Mouse (Mus musculus) retina, postnatal 7 days (tissue): ENCODE results near the gene Tex30.
"Not testable (repeated sequence)": the region's sequence is repeated elsewhere in the genome, so short reads cannot be mapped to it uniquely, and the experiment has no call there.

ENCODE experiments used
- DNase-seq: peaks from one replicate; pipeline ENCODE4 v3.0.0-alpha.2; 2012; ENCODE audit warnings: low read depth, low spot score

Tex30 gene

DNA sequence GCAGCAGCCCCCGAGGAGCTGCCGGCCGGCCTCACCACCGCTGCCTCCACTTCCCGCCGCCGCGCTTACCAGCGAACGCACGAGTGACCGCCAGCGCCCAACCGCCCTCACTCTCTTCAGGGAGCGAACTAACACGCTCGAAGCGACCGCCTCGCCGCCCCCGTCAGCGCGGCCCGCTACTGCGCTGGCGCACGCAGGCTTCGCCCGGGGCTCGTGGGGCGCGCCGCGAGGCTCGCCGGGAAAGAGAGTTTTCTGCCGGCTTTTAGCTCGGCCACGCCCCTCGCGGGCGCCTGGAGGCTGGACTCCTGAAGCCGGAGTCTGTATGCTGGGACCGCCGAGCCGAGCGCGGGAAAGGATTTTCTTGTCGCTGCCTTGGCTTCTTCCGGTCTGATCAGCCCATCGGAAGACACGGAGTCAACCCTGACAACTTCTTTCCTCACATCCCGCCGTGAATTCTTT, at the start of gene Tex30:
Gene Tex30, minus strand, starts transcription at position 183 of the 459 bp plus-strand sequence.
- peak; percentile 90 for DNase-seq

DNA sequence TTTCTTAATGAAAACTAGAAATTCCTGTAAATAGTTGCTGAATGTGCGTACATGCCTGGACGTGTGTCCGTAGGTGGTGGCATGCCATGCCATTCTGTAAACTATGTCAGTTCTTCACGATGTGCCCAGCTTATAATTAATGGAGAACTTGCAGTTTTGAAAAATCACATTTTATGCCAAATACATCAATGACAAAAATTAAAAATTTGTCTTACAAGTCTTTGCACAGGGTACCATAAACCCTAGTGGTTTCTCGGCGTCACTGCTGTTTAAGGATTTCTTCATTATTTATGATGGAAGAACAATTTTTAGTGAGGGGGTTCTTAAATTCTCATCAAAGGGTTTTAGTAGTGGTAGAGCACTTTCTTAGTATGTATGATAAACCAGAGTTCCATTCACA, 46.5 kb upstream of the Tex30 start:
- DNase-seq, result no peak

DNA sequence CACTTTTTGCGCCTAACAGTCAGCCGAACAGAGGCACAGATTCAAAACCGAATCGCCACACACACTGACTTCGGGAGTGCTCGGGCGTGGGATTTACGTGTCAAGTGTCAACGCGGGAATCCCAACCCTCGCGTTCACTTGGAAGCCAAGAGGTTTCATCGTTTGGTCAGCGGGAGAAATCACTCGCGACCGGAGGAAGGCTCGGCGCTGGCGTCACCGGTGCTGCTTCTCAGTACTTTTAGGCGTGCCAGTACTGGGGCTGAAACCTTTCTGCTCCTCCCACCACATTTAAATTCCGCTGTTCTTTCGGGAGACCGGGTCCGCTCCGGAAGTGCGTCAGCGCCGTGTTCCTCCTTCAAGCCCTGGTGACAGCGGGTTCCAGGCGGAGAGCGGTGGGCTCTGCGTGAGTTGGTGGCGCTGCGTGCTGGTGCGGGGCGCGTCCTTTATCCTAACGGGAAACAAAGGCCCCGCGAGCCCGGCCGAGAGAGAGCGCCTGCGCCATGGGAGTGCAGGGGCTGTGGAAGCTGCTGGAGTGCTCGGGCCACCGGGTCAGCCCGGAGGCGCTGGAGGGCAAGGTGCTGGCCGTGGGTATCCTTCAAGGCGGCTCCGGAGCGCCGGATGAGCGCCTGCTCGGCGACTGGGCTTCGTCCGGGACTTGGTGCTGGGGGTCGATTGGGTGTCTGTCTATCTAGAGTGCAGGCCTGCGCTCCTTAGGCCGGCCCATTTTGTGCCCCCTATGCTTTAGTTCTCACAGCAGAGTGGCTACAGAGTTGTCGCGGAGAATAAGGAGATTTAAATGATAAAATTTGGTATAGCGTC, 45.5 kb upstream of the Tex30 start, which contains the start of gene Ercc5:
Gene Ercc5, plus strand, starts transcription at position 182 of the 819 bp plus-strand sequence.
- peak; percentile 68 for DNase-seq

GRCm38 (mm10) chr1:44142747-44143146, 40.5 kb upstream of the Tex30 start:
- no peak for DNase-seq

DNA sequence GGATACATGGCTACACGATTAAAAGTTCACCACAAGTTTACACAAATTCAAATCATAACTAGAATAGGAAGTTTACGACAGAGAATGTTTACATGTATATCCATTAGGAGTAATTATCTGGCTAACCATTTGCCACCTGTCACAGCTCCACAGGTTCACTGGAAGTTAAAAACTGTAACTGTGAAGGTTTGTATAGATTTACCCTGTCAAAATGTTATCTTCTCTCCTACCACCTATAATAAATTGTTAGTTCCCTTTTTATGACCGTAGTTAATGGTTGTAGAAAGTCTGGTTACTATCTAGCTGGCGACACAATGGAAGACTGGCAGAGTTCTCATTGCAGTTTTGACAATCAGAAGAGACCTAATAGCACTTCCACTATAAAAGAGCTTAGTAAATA, 38.0 kb upstream of the Tex30 start:
- DNase-seq, result no peak

DNA sequence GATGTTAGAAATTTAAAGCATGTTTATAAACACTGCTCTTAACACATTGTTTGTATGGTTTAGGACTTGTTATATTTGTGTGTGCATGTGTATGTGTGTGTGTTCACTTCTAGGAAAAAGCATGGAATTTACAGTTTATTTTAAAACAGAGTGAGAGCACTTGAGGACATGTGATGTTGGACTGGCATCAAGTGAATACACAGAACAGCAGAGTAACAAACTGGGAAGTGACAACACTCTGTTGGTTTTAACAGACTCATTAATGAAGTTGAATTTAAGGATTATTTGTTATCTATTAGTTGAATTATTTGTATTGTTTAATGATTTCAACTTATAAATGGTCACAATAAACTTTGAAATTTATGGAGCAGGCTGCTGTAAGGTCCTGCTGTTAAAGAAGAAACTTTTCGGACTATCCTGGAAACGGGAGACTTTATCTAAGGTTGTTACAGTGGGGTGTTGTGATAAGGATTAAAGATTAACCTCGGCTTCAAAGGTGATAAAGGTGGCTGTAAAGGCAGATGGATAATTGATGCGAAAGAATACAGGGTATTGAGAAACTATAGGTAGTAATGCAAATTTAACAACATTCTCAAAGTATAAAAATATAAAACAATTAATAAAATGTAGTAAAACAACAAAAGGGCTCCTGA, 27.8 kb upstream of the Tex30 start:
- no peak for DNase-seq

DNA sequence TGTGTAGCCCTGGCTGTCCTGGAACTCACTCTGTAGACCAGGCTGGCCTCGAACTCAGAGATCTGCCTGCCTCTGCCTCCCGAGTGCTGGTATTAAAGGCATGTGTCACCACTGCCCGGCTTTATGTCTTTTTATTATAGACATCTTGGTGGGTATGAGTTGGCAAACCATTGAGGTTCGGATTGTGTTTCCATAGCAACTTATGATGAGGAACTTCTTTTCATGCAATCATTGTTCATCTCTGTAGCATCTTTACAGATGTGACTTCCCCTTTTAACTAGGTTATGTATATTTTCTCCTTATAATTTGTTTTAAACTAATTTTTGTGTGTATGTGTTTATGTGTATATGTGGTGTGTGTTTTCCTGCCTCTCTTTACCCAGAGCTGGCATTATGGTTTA, 23.3 kb upstream of the Tex30 start:
- DNase-seq, result no peak

DNA sequence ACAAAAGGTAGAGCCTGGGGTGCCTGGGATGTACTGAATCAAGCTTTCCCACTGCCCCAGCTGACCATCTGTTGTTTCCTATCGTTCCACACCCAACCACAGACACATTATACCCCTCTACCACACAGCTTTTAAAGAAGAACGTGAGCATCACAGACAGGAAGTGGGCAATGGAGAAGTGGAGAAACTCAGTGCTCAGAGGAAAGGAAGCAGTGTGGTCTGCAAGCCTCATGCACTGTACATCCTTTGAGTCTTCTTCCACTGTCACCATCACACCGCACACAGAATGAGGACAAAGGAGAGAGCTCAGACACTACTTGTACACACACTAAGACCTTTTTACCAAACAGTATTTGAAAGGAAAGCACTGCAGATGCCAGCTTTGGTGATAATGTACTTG, 20.0 kb upstream of the Tex30 start:
- DNase-seq, result no peak

- DNase-seq, result no peak
These were observed 17.8 kb upstream of the Tex30 start for GRCm38 (mm10) chr1:44120074-44120406.

- peak; percentile 72 for DNase-seq
These were observed 17.2 kb upstream of the Tex30 start for GRCm38 (mm10) chr1:44119201-44120073.

DNA sequence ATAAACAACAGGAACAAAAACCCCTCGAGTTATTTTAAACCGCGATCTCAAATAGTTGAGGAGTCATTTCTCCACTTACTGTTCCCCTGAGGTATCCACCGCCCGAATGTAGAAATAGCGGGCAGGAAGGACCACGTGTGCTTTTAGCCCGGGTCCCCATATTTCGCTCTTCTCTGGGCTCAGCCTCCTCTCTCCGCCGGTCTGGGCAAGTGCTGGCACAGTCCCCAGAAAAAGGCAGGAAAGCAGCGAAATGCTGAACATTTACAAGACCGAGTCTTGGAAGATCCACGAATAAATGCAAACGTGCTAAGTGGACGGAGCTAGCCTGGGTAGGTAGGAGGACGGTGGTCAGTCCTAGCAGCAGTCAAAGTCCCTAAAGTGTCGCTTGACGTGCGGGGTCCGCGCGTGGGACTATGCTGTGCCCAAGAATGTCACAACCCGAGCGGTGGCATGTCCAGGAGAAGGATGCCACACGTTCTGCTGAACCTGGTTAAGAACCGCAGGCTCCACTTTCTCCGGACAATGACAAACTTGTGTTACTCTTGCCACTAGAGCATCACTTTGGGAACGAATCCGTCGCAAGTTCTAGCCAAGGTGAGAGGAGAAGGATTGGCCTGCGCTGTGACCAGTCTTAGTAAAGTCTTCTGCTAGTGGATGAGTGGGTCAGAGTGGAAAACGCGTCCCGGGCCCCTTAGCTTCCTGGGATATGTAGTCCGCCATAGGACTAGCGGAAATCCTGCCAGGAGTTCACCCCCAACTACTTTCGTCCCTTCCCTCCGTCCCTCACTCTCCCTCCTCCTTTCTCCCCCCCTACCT, 16.2 kb upstream of the Tex30 start, which contains the start of the genes Kdelc1 and Bivm:
Gene Kdelc1, minus strand, starts transcription at position 570 of the 816 bp plus-strand sequence.
Gene Bivm, plus strand, starts transcription at position 719 of the 816 bp plus-strand sequence.
- DNase-seq, result peak; percentile 81

GRCm38 (mm10) chr1:44117571-44117970, 15.3 kb upstream of the Tex30 start:
- no peak for DNase-seq

DNA sequence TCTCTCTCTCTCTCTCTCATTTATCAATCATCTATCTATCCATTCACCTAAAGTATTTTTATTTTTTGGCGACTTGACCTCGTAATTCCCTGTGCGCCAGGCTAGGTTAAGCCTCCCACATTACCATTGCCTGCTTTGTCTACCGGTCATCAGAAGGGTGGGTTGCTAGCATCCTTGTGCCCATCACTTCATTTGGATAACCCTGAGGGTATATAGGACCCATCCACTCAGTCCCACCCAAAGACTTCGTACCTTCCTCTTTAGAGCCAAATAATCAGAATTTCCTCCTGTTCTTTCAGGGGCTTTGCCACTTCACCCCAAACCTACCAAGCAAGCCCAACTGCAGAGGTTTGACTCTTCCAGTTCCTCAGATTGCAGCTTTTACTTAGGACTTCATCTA, 698 bp upstream of the Tex30 start:
- DNase-seq, result no peak

DNA sequence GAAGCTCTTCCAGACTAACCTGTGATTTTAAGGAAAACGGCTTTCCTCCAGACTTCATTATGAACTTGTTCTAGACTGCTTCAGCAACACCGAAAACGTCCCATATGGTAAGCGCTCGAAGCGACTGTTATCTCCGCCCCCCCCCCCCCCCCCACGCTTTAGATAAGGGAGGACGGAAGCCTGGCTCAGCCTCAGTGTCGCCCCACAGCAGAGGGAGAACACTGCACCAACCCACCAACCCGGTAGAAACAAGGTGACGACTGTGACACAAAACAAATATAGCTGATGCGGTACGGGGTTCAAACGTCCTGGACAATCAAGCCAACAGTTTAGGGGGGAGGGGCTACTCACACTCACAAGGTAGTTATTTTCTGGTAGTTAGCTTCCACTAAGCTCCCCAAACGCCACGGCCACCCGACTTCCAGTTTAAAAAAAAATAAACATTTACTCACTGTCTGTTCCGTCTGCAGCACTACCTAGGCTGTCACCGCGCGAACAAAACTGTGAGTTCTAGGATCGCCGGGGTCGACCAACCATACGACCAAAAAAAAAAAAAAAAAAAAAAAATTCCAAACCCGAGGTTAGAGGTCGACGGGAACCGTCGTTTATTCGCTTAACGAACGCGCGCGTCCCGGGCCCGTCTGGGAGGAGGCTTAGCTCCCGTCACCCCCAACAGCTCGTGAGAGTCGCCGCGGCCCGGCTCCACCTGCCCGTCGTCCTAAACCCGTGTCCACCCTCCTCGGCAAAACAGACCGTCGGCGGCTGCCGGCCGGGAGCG, 604 bp downstream of the Tex30 start:
- DNase-seq, result no peak

- DNase-seq, result peak; percentile 31
These were observed 37.6 kb downstream of the Tex30 start for GRCm38 (mm10) chr1:44064625-44065024.

DNA sequence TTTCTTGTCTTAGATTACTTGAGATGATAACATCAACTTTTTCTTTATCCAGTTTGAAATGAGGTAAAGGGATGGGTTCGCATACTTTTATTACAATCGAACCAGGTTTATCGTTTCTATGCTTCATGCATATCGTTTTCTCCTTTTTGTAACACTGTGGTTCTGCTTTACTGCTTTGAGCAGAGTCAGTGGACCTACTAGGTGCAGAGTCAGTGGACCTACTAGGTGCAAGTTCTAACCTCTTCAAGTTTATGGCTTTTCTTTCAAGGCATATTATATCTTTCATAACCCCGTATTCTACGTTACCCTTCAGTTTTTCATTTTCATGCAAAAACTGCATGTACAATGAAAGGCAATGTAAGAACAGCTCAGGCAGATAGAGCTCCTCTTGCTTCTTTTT, 38.8 kb downstream of the Tex30 start:
- DNase-seq, result no peak

DNA sequence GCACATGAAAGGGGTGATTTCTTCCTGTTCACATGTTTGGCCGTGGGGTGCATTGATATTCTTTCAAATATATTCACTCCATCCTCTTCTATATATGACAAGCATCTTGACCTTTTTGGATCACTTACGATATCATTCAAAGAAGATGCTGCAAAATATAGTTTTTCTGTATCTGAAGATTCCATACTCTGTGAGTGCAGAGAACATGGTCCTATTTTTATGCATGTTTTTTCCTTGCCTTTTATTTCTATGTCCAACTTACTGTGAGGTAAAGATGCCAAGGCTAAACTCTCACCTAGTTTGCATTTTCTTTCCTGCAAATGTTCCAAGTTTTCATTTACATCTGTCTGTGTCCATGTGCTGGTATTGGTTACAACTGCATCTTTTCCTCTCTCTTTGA, 40.4 kb downstream of the Tex30 start, which contains the start of gene Gm8251:
Gene Gm8251, minus strand, starts transcription at position 101 of the 400 bp plus-strand sequence.
- no peak for DNase-seq

DNA sequence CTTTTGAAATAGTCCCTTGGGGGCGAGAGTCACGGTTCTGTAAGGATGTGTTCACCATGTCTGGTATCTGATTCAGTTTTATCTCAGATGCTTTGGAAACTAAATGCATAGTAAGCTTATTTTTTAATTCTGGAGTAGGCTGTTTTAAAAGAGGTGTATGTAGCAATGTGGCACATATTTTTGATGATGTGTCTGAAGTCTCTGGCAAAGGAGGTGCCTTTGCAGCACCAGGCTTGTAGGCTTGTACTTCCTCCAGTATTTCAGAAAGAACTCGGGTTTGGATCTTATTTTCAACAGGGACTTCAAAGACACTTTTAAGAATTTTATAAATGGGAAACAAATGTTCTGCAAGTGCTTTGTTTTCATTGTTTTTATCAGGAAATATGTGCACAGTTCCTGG, 44.4 kb downstream of the Tex30 start:
- DNase-seq, result no peak

DNA sequence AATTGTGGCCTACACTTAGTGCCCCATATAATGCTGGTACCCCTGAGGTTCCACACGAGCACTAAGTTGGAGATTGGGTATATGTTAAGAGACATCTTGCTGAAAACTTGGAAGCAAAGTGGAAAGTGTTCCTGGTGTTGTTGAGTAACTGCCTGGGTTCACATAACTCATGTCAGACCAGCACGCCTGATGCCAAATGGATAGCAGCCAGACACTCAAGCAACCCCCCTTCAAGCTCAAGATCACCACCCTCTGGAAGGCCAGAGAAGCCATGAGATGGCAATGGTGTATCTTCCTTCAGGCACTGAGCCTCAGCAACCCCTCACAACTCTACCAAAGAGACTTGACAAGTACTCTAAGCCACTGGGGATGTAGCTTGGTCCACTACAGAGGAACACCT, 55.7 kb downstream of the Tex30 start:
- no peak for DNase-seq

DNA sequence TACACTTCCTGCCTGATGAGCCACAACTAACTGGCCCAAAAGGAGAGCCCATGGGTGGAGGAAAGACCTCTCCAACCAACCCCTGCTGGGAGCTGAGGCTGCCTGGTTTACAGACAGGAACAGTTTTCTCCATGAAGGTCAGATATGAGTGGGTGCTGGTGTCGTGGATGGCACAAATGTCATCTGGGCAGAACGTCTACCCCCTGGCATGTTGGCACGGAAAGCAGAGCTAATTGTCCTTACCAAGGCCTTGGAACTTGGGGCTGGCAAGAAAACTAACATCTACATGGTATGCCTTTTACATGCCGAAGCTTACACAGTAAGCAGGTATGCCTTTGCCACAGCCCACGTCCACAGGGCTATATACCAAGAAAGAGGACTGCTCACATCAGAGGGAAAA, 56.6 kb downstream of the Tex30 start:
- DNase-seq, result not testable (repeated sequence)
